Mouse (Mus musculus) lung, adult 18-20 months (tissue): ENCODE measurements at regions not wholly inside any gene's neighbourhood (a gene's known extent, or its start where the extent isn't known, plus 50 kb on each side); places are given as distances from the start of the nearest gene placed in this dataset.

Experiments used
- DNase-seq, 2 experiments: peaks; one replicate each; pipeline ENCODE4 v3.0.0; 2022; ENCODE audit warnings: mixed read lengths in 2 of 2

- DNase-seq = no peak
Observed at GRCm38 (mm10) chr9:69705942-69706341, 54.8 kb downstream of the Foxb1 start.

GRCm38 (mm10) chr9:69705071-69705470, 55.7 kb downstream of the Foxb1 start:
- DNase-seq = no peak

GRCm38 (mm10) chr9:69703731-69704130, 57.0 kb downstream of the Foxb1 start:
- DNase-seq = no peak

GRCm38 (mm10) chr9:69702156-69702928, 58.4 kb downstream of the Foxb1 start:
- no peak for DNase-seq

GRCm38 (mm10) chr9:69700696-69701095, 60.0 kb downstream of the Foxb1 start:
- no peak for DNase-seq

- DNase-seq = no peak
Observed at GRCm38 (mm10) chr9:69691756-69692155, 69.0 kb downstream of the Foxb1 start.

GRCm38 (mm10) chr9:69687349-69688123, 73.2 kb downstream of the Foxb1 start:
- DNase-seq = no peak

- no peak for DNase-seq
Observed at GRCm38 (mm10) chr9:69686766-69687165, 74.0 kb downstream of the Foxb1 start.

- DNase-seq = no peak
Observed at GRCm38 (mm10) chr9:69685630-69686029, 75.1 kb downstream of the Foxb1 start.

GRCm38 (mm10) chr9:69681372-69682213, 79.1 kb downstream of the Foxb1 start:
- DNase-seq = peak; percentile 5 to 17

- no peak for DNase-seq
Observed at GRCm38 (mm10) chr9:69678634-69679033, 82.1 kb downstream of the Foxb1 start.

- DNase-seq = no peak
Observed at GRCm38 (mm10) chr9:69673463-69674105, 87.2 kb downstream of the Foxb1 start.

GRCm38 (mm10) chr9:69672657-69673462, 87.9 kb downstream of the Foxb1 start:
- no peak for DNase-seq

GRCm38 (mm10) chr9:69671199-69671598, 89.5 kb downstream of the Foxb1 start:
- DNase-seq = no peak

GRCm38 (mm10) chr9:69670551-69671044, 90.1 kb downstream of the Foxb1 start:
- DNase-seq = no peak

GRCm38 (mm10) chr9:69669611-69670550, 90.9 kb downstream of the Foxb1 start:
- no peak for DNase-seq

- no peak for DNase-seq
Observed at GRCm38 (mm10) chr9:69668475-69669090, 92.2 kb downstream of the Foxb1 start.

- peak in 1 of 2 experiments; percentile 21 for DNase-seq
Observed at GRCm38 (mm10) chr9:69667064-69667533, 93.6 kb downstream of the Foxb1 start.

GRCm38 (mm10) chr9:69664201-69664600, 96.5 kb downstream of the Foxb1 start:
- DNase-seq = no peak

GRCm38 (mm10) chr9:69662394-69662793, 98.3 kb downstream of the Foxb1 start:
- no peak for DNase-seq
